Mouse (Mus musculus) cerebellum, adult 2 months (tissue): ENCODE results near the gene Stx4a.
A peak's percentile ranks its signal among the peaks of the same experiment; 100 is the strongest.

ENCODE experiments used
- CTCF ChIP-seq: fragments of 200-500 bp; IDR thresholded peaks from 2 replicates; pipeline ENCODE4 v1.5.1; 2011; ENCODE audit warnings: low read depth, mild to moderate bottlenecking, control low read depth, low read length, moderate library complexity, borderline replicate concordance; ENCODE audit not compliant: insufficient read depth
- POLR2A ChIP-seq: fragments of 200-500 bp; IDR thresholded peaks from 2 replicates; pipeline ENCODE4 v1.6.1; 2011; ENCODE audit warnings: low read length, control low read depth, borderline replicate concordance; ENCODE audit not compliant: insufficient read depth

GRCm38 (mm10) chr7:127895442-127895841 lies 71.3 kb downstream of the Stx4a start, which contains the start of the genes Gm21974 and Vkorc1:
- peak; percentile 53; the same call in 1 of the 2 replicates for TF ChIP-seq CTCF
- TF ChIP-seq POLR2A: peak; percentile 86
